Mouse (Mus musculus) bone marrow macrophage, adult 2 months (primary cell): ENCODE measurements around the gene Rcsd1. TPM values are rescaled to one million over a fixed set of nuclear protein-coding genes. Genes with fewer than 3 reads are reported as not detected.

Experiments used
- H3K27ac ChIP-seq: 2 replicates; pipeline ENCODE4 v1.5.1; 2012; ENCODE audit warnings: low read depth, low read length; ENCODE audit not compliant: insufficient read depth
- H3K4me1 ChIP-seq: 2 replicates; pipeline ENCODE4 v1.6.1; 2012; ENCODE audit warnings: low read length; ENCODE audit not compliant: control insufficient read depth, insufficient read depth
- H3K4me3 ChIP-seq: 2 replicates; pipeline ENCODE4 v1.5.1; 2012; ENCODE audit warnings: mild to moderate bottlenecking, low read length, moderate library complexity; ENCODE audit not compliant: insufficient read depth
- CTCF ChIP-seq: IDR thresholded peaks from 2 replicates; pipeline ENCODE4 v1.5.1; 2012; ENCODE audit warnings: low read depth, mild to moderate bottlenecking, low read length, moderate library complexity
- POLR2A ChIP-seq: IDR thresholded peaks from 2 replicates; pipeline ENCODE4 v1.6.1; 2012; ENCODE audit warnings: mild to moderate bottlenecking, low read depth, low read length, borderline replicate concordance
- polyA plus RNA-seq: library from polyadenylated mRNA; stranded (reverse); fragments of >200 nt; gene quantifications from 2 replicates; pipeline ENCODE4 v1.2.4, GENCODE M21; 2012; ENCODE audit not compliant: missing spikeins, insufficient read depth, insufficient read length

The Rcsd1 gene
- polyA plus RNA-seq, 1 experiment: 60.3 TPM

GRCm38 (mm10) chr1:165655022-165655421 lies 54.5 kb downstream of the Rcsd1 start:
- Histone ChIP-seq H3K4me3 (no peak overlapping the region), H3K4me1 (peaks cover 27% of the 10 kb centered on the region), H3K27ac (no peak overlapping the region)
- TF ChIP-seq CTCF (peak; percentile 26; the same call in 1 of the 2 replicates), POLR2A (no peak)

- Histone ChIP-seq H3K4me3 (no peak overlapping the region), H3K4me1 (peaks cover 27% of the 10 kb centered on the region), H3K27ac (no peak overlapping the region)
- TF ChIP-seq POLR2A (no peak), CTCF (no peak)
Measured at GRCm38 (mm10) chr1:165653126-165653885, 56.3 kb downstream of the Rcsd1 start.

- Histone ChIP-seq H3K4me3 (no peak overlapping the region), H3K4me1 (peaks cover 27% of the 10 kb centered on the region), H3K27ac (no peak overlapping the region)
- no peak for TF ChIP-seq CTCF
- no peak for TF ChIP-seq POLR2A
Measured at GRCm38 (mm10) chr1:165652507-165652906, 57.0 kb downstream of the Rcsd1 start.

- no peak for TF ChIP-seq CTCF
- no peak for TF ChIP-seq POLR2A
- Histone ChIP-seq H3K27ac (peak overlapping the region; percentile 65), H3K4me1 (peaks cover 27% of the 10 kb centered on the region), H3K4me3 (no peak overlapping the region)
Measured at GRCm38 (mm10) chr1:165651158-165651557, 58.4 kb downstream of the Rcsd1 start.

- no peak for TF ChIP-seq POLR2A
- no peak for TF ChIP-seq CTCF
Measured at GRCm38 (mm10) chr1:165645102-165645501, 64.5 kb downstream of the Rcsd1 start.

GRCm38 (mm10) chr1:165643735-165644134 lies 65.8 kb downstream of the Rcsd1 start:
- H3K4me3 ChIP-seq: no peak overlapping the region
- peaks cover 28% of the 10 kb centered on the region for H3K4me1 ChIP-seq
- H3K27ac ChIP-seq: no peak overlapping the region
- TF ChIP-seq POLR2A (no peak), CTCF (no peak)

More at GRCm38 (mm10) chr1:165645102-165645501, 64.5 kb downstream of the Rcsd1 start:
- no peak overlapping the region for H3K27ac ChIP-seq
- peaks cover 24% of the 10 kb centered on the region for H3K4me1 ChIP-seq
- H3K4me3 ChIP-seq: no peak overlapping the region

GRCm38 (mm10) chr1:165642780-165643311 lies 66.7 kb downstream of the Rcsd1 start:
- H3K27ac ChIP-seq: peak overlapping the region; percentile 59
- H3K4me3 ChIP-seq: peak overlapping the region; percentile 72
- H3K4me1 ChIP-seq: peaks cover 28% of the 10 kb centered on the region
- no peak for TF ChIP-seq POLR2A

GRCm38 (mm10) chr1:165641786-165642771 lies 67.5 kb downstream of the Rcsd1 start:
- no peak for TF ChIP-seq CTCF
- 0 out of 2 replicates have a peak, but pooled peaks have one; percentile 49 for TF ChIP-seq POLR2A
- H3K4me1 ChIP-seq: peaks cover 28% of the 10 kb centered on the region
- H3K27ac ChIP-seq: peak overlapping the region; percentile 59
- H3K4me3 ChIP-seq: peak overlapping the region; percentile 72

GRCm38 (mm10) chr1:165641271-165641771 lies 68.2 kb downstream of the Rcsd1 start:
- H3K4me1 ChIP-seq: peaks cover 28% of the 10 kb centered on the region
- peak overlapping the region; percentile 54 for H3K27ac ChIP-seq
- TF ChIP-seq CTCF (peak; percentile 46; the same call in 1 of the 2 replicates), POLR2A (no peak)
- H3K4me3 ChIP-seq: peak overlapping the region; percentile 72

- Histone ChIP-seq H3K4me3 (no peak overlapping the region), H3K27ac (no peak overlapping the region), H3K4me1 (peaks cover 18% of the 10 kb centered on the region)
- TF ChIP-seq CTCF (no peak), POLR2A (no peak)
Measured at GRCm38 (mm10) chr1:165636289-165636688, 73.3 kb downstream of the Rcsd1 start.
